Mouse (Mus musculus): ENCODE results near the gene Gm9747.

- TF ChIP-seq MEF2A (IDR thresholded peaks at IDR 0.05; ENCODE audit: borderline replicate concordance, low read depth, low read length), result no peak
- no peak for TF ChIP-seq EP300 (IDR thresholded peaks at IDR 0.05; ENCODE audit: low read length)
- TF ChIP-seq POLR2A (IDR thresholded peaks at IDR 0.05; ENCODE audit: low read depth, low read length), result no peak
- TF ChIP-seq USF1 (IDR thresholded peaks at IDR 0.05; ENCODE audit: low read depth, low read length), result no peak
- TF ChIP-seq CTCF (conservative IDR thresholded peaks at IDR 0.05 in 1 of 2, IDR thresholded peaks at IDR 0.05 in 1 of 2; ENCODE audit: low read depth in 2 of 2, low read length in 2 of 2), result no peak
- TF ChIP-seq MAX (IDR thresholded peaks at IDR 0.05; ENCODE audit: low read length), result no peak
- no peak for TF ChIP-seq TCF12 (IDR thresholded peaks at IDR 0.05; ENCODE audit: low read depth, low read length)
- no peak for TF ChIP-seq RAD21 (IDR thresholded peaks at IDR 0.05; ENCODE audit: low read depth, low read length)
- TF ChIP-seq ELF1 (IDR thresholded peaks at IDR 0.05; ENCODE audit: low read depth, low read length), result no peak
- TF ChIP-seq MYC (IDR thresholded peaks at IDR 0.05; ENCODE audit: low read depth, low read length), result no peak
- TF ChIP-seq CHD2 (IDR thresholded peaks at IDR 0.05; ENCODE audit: low read length), result no peak
- no peak for TF ChIP-seq IRF4 (IDR thresholded peaks at IDR 0.05; ENCODE audit: low read depth, low read length)
- TF ChIP-seq KAT2A (IDR thresholded peaks at IDR 0.05; ENCODE audit: insufficient replicate concordance, low read length), result no peak
- TF ChIP-seq GABPA (IDR thresholded peaks at IDR 0.05; ENCODE audit: insufficient replicate concordance, low read depth, low read length), result no peak
These were observed 25.4 kb downstream of the Gm9747 start for GRCm38 (mm10) chr1:82258331-82258730.
